Mouse (Mus musculus): ENCODE measurements around the gene Smad3.

Smad3 gene

GRCm38 (mm10) chr9:63771676-63772075 is 13.9 kb upstream of the Smad3 start:
- DNase-seq: peak; percentile 47

- DNase-seq: no peak
These were observed 3.7 kb upstream of the Smad3 start for GRCm38 (mm10) chr9:63761367-63762094.

DNA sequence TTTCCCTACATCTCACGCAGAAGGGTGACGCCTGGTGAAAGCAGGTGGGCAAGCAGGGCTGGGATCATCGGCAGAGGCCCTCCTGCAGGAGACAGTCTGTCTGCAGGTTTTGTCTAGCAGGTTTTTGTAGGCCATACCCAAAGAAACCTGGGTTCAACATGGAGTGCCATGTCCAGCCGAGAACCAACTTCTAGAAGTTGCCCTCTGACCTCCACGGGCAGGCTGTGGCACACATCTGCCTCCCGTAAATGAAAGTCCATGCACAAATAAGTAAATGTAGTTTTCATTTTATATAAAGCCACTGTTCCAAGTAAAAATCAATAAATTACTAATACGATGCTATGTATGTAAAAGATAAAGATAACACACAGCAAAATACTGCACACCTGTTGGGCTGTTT is 3.0 kb upstream of the Smad3 start:
- no peak for DNase-seq

DNA sequence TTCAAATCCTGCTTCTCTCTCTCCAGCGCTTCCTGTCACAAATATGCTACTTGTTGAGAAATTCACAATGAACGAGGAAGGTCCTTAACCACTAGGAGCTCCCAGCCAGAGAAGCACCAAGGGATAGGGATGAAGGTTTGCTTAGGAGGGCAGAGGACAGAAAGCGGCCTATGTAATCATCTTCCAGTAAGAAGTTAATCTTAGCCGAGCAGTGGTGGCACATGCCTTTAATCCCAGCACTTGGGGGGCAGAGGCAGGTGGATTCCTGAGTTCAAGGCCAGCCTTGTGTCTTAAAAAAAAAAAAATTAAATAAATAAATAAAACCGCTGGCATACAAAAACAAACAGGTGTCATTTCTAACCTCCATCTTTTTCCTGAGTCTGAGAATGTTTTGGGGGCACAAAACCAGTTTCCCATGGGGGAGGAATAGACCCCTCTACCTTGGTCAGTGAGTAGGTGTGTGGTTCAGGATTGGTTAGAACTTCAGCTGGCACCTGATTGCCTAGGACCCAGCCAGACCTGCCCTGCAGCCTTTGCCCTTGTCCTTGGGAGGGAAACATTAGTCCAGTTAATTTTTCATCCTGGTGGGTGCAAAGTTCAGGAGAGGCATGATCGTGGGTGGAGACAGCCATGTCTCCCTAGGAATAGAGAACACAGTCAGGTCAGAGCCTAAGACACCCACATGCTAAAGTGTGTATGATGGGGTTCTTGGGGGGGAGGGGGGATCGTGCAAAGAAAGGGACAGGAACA is 2.4 kb upstream of the Smad3 start:
- no peak for DNase-seq

- DNase-seq: peak; percentile 44
These were observed 1.0 kb upstream of the Smad3 start for GRCm38 (mm10) chr9:63758641-63759391.

DNA sequence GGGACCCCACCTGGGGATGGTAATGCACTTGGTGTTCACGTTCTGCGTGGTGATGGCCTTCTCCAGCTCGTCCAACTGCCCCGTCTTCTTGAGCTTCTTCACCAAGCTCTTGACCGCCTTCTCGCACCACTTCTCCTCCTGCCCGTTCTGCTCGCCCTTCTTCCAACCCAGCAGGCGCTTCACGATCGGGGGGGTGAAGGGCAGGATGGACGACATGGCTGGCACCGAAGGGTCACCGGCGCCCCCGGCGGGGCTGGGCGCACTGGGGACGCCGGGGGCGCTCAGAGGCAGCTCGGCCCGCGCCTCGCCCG is 377 bp downstream of the Smad3 start:
- DNase-seq: no peak

DNA sequence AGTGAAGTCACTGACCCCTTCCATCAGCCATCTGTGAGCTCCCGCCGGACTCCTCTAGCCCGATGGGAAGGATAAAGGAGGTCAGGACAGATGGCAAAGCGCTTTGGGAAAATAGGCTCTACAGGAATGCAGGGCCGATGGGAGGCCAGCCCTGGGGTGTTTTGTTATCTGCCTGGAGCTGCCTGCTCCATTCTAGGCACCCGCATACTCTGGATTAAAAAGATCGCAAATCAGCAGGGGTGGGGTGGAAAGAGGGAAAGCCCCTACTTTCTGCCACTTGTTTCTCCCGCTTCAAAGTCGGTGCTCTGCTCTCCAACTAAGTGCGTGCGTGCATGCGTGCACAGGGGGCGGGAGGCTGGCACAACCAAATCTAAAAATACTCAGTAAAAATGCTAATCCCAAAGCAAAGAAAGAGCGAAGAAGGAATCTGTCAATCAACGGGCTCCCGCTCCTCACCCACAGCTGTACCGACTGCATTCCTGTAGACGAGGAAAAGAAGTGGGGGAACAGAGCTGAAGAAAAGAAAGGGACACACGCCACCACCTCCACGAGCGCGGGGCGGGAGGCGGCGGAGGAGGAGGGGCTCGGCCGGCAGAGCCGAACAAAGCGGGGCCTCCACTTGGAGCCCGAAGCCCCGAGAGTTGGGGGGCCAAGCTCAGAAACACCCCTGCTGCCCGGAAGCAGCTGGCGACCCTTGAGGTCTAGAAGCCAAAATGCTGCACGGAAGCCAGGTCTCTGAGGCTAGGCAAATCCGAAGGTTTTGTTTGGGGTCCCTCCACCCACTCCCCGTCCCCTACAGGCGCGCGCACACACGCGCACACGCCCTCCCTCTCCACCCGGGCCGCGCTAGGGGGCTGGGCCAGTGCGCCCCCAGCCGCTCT is 973 bp downstream of the Smad3 start:
- DNase-seq: peak; percentile 56

DNA sequence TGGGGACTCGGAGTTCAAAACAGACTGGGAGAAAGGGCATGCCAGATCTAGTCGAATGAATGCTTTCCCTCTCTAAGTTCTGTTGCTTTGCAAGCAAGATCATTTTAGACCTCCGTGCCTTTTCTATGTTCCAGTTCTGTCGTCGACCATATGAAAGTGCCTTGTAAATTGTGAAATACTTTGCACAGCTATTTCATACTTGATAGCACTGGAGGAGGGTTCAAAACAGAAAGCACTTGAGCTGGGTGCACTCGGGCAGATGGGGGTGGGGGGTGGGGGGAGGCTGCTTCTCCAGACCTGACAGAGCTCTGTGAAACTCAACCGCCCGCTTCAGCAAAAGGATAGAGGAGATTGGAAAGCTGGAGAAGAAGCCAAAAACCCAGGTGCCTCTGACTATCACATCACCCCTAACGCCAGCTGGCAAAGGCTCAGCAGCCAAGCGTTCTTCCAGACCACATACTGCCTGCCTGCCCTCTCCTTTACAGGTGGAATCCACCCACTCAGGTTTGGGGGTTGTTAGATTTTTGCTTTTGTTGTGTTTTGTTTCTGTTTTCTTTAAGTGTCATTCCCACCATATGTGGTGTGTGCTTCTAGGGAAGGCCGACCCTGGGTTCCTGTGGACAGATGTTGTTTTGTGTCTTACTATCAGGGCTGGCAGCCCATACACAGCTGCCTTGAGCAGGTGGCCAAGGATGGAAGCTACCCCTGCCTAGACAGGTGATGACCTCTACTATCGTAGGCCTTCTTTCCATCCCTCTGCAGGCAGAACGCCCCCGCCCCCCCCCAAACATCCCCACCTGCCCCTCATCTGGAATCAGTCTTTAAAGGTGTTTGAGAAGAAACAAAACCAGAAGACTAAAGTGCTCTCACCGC is 1.9 kb downstream of the Smad3 start:
- no peak for DNase-seq

GRCm38 (mm10) chr9:63754556-63755510 is 3.0 kb downstream of the Smad3 start:
- peak; percentile 63 for DNase-seq

GRCm38 (mm10) chr9:63754039-63754438 is 3.8 kb downstream of the Smad3 start:
- DNase-seq: no peak

- no peak for DNase-seq
These were observed 4.4 kb downstream of the Smad3 start for GRCm38 (mm10) chr9:63753359-63753758.

GRCm38 (mm10) chr9:63752576-63752975 is 5.2 kb downstream of the Smad3 start:
- DNase-seq: peak; percentile 54

DNA sequence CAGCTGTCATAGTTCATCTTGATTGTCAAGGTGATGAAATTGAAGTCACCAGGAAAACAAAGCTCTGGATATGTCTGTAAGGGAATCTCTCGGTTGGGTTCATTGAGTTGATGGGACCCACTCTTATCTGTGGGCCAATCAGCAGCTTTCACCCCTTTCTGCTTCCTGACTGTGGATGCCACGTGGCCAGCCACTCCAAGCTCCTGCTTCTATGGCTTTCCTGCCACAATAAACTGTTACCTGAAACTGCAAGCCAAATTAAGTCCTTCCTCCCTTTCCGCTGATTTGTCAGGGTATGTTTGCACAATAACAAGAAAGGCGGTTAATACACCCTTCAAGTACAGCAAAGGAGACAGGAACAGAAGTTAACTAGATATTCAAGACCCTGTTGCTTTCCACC is 6.5 kb downstream of the Smad3 start:
- DNase-seq: no peak

- DNase-seq: no peak
These were observed 7.3 kb downstream of the Smad3 start for GRCm38 (mm10) chr9:63750360-63750974.

GRCm38 (mm10) chr9:63749296-63749915 is 8.4 kb downstream of the Smad3 start:
- DNase-seq: no peak

GRCm38 (mm10) chr9:63747645-63748295 is 10.0 kb downstream of the Smad3 start:
- no peak for DNase-seq

GRCm38 (mm10) chr9:63746980-63747379 is 10.8 kb downstream of the Smad3 start:
- DNase-seq: no peak

DNA sequence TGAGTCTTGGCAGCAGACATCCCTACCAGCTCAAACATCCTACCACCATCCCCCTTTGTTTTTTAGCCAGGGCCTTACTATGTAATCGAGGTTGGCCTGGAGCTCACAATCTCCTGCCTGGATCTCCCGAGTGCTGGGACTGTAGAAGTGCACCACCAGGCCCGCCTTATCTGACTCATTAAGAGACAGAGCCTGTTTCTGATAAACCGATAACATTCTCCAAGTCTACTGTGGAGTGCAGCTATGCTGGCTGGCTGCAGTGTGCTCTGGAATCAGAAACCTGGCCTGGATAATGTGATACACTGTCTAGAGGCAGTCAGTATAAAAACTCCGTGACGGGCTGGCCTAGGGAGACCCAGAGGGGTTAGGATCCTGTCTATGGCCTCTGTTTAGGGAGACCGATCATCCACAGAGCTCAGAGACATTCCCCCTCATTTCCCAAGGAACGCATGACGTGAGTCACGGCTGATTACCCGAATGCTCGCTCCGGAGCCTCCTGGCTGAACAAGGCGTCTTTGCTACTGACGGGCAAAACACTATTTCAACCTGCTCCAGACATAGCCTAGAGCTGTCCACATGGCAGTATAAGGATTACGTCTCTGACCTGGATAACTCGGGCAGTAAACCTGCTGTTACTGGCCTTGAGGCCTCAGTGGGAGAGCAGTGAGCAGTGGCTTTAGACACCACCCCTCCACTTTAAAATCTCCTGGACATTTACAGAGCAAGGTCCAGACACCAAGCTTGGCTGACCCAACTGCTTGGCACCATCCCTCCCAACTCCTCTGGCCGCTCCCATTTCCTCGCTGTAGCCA is 11.8 kb downstream of the Smad3 start:
- no peak for DNase-seq
